Mouse (Mus musculus): ENCODE measurements at regions not wholly inside any gene's neighbourhood (a gene's known extent, or its start where the extent isn't known, plus 50 kb on each side); places are given as distances from the start of the nearest gene placed in this dataset.

DNA sequence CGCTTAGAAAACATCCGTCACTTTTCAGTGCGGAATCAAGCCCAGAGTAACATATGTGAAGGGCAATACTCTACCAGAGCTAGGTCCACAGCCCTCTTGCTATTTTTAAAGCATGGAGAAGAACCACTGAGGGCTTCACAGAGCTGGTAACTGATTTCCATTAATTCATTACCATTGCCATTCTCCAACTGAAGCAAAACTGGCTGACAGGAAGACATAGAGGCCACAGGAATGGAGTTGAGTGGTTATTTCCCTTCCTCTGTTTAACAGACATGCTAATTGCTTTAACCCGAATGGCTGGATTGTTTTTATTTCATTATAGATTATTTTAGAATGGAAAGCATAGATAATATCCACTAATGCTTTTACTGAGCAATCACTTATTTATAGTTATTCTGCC, 120.4 kb upstream of the Rxylt1 start:
- intact Hi-C loops (cut with DNase I): no loop called here

DNA sequence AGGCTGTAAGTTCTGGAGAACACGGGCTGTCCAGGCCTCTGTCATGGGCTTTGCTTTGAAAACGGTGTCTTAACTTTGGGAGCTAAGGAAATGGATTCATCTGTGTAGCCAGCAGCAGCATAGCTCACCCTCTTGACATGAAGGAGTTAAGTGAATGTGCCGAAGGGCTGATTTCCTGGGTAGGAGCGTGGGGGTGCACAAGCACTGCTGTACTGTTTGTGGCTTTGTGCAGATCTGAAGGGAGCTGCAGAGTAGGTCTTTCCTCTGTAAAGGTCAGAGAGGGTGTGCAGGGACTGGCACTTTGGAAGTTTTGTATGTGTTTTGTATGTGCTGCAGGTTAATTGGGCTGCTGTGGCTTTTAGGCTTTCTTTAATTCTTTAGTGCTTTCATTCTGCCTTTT, 102.6 kb upstream of the Rxylt1 start:
- DNase-seq (ENCODE audit: low spot score in 2 of 2): no peak
- intact Hi-C loops (cut with DNase I): no loop called here

More for the DNA sequence above, 120.4 kb upstream of the Rxylt1 start:
- DNase-seq (ENCODE audit: low spot score in 2 of 2): no peak

DNA sequence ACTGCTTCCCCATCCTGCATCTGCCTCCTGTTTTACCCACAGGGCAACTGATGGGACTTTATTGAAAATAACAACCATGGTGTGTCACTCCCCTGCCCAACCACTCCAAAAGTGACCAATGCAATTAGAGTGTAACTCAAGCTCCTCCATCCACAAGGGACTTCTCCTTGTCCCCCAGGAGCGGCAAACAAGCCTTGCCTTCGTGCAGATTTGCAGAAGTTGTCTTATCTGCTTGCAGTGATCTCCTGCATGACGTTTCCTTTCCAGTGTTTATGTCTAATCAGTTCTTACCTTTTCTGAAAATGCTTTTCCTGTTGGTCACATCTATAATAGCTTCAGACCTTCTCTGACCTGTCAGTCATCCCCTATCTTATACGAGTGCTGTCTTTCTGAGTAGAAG, 100.5 kb upstream of the Rxylt1 start:
- intact Hi-C loops (cut with DNase I): no loop called here
- DNase-seq (ENCODE audit: low spot score in 2 of 2): no peak

DNA sequence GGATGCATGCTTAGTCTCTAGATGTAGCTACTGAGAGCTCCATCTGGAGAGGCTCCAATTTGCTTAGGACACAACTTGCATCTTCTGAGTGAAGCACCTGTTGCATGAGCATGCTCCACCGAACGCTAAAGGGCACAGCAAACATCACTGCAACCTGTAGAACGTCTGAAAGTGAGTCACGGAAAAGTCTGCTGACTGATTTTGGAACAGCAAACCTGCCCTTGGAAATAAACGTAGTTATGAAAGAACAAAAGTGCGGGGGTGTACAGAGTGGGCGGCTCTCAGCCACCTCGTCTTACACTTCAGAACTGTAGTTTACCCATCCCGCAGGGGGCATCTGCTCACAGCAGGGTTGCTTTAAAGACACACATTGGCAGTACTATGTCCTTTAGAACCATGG, 97.0 kb upstream of the Rxylt1 start:
- peak in 1 of 2 experiments; percentile 6 for DNase-seq (ENCODE audit: low spot score in 2 of 2)
- intact Hi-C loops (cut with DNase I): no loop called here

DNA sequence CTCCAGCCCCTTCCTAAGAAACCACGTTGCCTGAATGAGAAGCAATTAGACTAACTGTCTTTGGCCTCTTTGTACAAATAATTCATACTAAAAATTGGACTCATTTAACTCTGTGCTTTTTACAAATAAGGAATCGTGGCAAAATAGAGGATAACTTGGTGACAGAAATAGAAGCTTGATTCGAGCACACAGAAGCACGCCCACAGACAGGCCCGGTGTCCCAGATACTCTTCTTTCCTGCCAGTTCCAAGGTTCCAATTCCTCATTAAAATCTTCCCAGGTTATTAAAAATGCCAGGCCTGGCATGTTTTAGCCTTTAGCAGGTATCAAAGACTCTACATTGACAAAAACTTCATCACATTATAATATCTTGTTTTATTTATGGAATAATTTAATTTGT, 96.2 kb upstream of the Rxylt1 start:
- DNase-seq (ENCODE audit: low spot score in 2 of 2): peak; percentile 28 to 72
- intact Hi-C loops (cut with DNase I): no loop called here

DNA sequence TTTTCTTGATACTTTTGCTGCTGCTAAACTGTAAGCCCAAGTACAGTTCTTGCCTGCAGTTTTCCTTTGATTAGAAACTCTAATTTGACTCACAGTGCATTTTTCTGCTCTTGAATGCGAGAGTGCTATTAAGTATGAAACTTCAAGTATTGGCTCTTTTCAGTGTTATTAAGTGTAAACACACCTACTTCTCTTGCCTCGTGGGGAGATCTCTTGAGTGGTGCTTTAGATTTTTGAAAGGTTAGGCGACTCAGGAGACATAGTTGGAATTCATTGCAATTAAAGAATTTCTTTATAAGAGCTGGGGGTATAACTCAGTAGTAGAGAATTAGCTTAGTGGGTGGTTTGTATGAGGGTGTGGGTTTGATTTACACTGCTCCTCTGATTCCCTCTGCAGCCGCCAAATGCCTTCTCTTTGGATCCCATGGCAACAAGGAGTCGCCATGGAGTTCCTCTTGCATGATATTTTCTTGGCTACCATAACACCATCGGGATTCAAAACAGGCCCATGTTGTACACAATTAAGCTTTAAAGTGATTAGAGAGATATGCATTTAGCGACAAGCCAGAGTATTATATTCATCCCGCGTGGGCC, 88.1 kb upstream of the Rxylt1 start:
- intact Hi-C loops (cut with DNase I): no loop called here
- DNase-seq (ENCODE audit: low spot score in 2 of 2): peak in 1 of 2 experiments; percentile 35

DNA sequence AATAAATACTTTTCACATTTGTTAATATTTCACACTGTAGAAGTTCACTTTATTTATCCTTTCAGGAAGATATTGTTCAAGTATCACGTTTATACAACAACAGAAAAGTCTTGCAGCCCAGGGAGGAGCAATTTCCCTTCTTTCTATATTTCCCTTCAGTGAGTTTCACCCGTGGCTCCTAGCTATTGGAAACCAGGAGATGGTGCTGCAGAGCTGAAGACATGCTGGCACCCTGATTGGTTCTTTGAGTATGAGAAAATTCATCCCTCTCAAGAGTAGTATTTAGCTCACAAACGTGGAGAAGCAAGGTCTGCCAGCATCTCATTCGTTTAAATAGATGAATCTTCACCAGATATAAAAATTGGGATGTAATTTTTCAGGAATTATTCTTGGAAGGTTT, 85.9 kb upstream of the Rxylt1 start:
- DNase-seq (ENCODE audit: low spot score in 2 of 2): peak; percentile 53 to 62
- intact Hi-C loops (cut with DNase I): loop anchor here (1.0 to 2.0 kb wide), 2 partner anchors 264 to 345 kb away; no protein-coding TSS in a partner anchor

DNA sequence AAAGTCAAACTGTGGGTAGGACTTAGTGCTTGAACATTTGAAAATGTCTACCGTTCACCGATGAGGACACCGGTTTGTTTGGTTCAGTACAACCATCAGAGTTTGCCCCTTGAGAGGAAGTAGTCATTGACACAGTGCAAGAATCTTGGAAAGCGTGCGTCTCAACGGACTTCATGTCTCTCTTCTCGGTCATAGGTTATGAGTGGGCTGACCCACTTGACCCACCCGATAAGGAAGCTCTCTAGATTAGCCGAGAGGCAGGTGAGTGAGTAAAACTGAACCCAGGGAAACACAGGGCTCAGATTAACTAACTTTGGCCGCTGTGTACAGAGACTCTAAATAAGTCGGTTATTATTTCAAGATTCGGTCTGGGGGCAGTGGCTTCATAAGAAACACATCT, 51.9 kb upstream of the Rxylt1 start:
- no peak for DNase-seq (ENCODE audit: low spot score in 2 of 2)
- intact Hi-C loops (cut with DNase I): no loop called here

DNA sequence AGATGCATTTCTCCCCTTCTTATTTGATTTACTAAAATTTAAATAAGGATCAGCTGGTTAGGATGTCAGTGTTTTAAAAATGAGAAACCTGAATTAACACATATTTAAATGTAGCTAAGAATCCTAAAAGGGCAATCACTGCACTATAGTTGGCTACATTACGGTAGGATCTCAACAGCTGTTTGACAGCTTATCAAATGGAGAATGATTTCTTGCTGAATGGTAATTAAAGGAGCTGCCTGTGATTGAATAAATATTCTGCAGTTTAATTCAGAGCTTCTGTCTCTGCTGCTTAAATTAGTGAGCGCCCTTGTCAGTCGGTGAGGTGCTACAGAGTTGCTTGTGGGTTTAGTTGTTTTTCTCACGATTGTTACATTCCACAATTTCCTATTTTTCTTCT, 51.4 kb upstream of the Rxylt1 start:
- no peak for DNase-seq (ENCODE audit: low spot score in 2 of 2)
- intact Hi-C loops (cut with DNase I): no loop called here
